Mouse (Mus musculus) liver (tissue): Measurements from ENCODE around the gene Armc10.
"Not testable (repeated sequence)": the region's sequence is repeated elsewhere in the genome, so short reads cannot be mapped to it uniquely, and the experiment has no call there.

Source experiments
- DNase-seq: peaks from one replicate; pipeline ENCODE4 v3.0.0-alpha.2; 2020; ENCODE audit warnings: mixed read lengths

The Armc10 gene

DNA sequence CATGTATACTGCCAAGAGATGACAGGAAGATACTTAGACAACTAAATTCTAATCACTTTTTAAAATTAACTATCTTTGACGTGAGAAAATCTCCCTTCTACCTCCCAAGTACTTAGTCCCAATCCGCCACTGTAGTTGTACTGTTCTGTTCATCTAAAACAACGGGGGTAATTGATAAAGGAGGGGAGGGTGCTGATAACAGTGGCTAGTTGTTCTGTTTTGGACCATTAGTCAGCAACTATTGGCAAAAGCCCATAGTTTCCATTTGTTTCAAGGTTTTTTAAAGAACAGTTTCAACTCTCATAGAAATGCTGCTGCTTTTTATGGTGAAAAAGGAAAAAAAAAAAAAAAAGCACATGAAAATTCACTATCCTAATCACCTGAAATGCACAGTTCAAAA lies 58.1 kb downstream of the Armc10 start:
- DNase-seq = no peak

DNA sequence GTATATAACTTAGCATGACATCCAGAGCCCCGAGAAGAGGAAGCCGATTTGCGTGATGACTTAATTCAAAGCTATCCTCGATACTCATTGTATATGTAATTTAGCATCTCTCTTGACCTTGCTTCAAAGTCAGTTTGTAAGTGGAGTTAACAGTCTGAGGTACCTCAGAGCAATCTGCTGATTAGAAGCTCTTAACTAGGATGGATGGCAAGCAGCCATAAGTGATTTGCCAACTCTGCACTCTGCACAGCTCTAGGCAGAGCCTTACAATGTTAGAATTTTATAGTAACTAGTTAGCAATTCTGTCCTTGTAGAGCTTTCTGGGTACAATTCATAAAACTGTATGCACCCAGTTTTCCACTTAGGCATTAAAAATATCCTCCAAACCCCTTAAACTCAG lies 60.9 kb downstream of the Armc10 start:
- DNase-seq = no peak

DNA sequence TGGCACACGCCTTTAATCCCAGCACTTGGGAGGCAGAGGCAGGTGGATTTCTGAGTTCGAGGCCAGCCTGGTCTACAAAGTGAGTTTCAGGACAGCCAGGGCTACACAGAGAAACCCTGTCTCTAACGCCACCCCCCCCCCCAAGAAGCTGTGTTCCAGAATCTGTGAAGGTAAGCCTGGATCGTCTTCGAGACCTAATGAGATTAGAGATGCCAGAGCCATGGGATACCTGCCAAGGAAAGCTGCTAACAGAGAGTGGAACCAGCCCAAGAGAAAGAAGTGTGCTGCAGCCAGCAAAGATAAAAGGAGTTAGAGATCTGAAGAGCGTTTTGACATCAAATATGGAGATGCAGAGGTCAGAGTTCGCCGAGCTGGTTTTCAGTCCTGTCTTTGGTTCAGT lies 62.4 kb downstream of the Armc10 start:
- DNase-seq = not testable (repeated sequence)
